Mouse (Mus musculus) CD4-positive, CD25-positive, alpha-beta regulatory T cell, adult 9 weeks (primary cell): Measurements from ENCODE around the gene Cd5l. TPM values are rescaled to one million over a fixed set of nuclear protein-coding genes. Genes with fewer than 3 reads are reported as not detected.

Source experiments
- polyA plus RNA-seq: library from polyadenylated mRNA; unstranded; fragments of 100-300 nt; shearing (Covaris generic); gene quantifications from one replicate; pipeline ENCODE4 v1.2.1, GENCODE M21; 2017

The Cd5l gene
- polyA plus RNA-seq, result 1.2 TPM

GRCm38 (mm10) chr3:87357581-87357980, at the start of gene Cd5l:
Gene Cd5l, plus strand, starts transcription at chr3:87357881.

DNA sequence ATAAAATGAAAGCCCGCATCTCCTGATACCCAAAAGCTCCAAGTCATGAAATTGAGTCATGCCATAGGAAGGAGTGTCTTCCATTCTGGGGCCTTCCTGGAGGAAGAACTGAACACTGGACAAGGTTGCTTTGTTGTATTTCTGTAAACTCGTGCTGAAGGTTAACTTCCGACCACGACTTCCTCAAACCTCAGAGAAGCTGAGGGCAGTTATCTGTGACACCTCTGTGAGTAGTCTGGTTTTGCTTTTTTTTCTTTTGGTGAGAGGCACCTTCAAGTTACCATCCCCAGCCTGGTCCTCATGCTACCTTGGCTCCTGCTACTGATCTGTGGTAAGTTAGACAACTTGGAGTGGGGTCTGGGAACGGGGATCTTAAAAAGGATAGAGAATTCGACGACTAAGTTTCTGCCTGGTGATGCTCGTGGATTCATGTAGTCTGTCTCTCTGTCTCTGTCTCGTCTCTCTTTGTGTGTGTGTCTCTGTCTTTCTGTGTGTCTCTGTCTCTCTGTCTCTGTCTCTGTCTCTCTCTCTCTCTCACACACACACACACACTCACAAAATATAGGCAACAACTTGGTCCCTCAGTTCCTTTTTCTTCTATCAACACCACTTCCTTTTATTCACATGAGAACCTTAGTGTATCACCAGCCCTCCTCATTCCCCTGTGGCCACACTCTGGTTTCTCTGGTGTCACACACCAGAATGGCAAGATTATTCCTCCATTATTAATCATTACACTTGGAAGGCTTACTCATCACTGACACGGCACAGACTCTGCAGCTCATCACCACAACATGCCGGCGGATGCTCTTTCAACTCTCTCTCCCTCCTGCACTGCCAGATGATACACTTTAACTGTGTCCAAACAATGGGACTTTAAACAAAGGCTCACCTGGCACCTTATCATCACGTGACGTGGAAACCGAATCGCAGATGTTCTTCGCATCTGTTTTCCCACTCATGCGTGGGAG, 18.8 kb downstream of the Cd5l start, which contains the start of gene Fcrl1:
TSS of gene Fcrl1 (plus strand) at position 193 of the 971 bp plus-strand sequence.

Other genes starting within 250 kb of the Cd5l start
- gene Kirrel, start 183.1 kb upstream of the Cd5l start, polyA plus RNA-seq, result not detected
- gene Fcrls, start 94.1 kb upstream of the Cd5l start, polyA plus RNA-seq, result not detected
- 17.7 TPM for gene Fcrl1, start 18.5 kb downstream of the Cd5l start, polyA plus RNA-seq
- gene Fcrl5, start 77.9 kb downstream of the Cd5l start, polyA plus RNA-seq, result 0.71 TPM
- gene Etv3, start 167.5 kb downstream of the Cd5l start, polyA plus RNA-seq, result 48.1 TPM